Mouse (Mus musculus): ENCODE data around the gene Hist1h2ah.

- TF ChIP-seq POLR2A (IDR thresholded peaks at IDR 0.05; ENCODE audit: insufficient read depth, low read depth, low read length) (no peak), CTCF (IDR thresholded peaks at IDR 0.05) (no peak; the same call in 1 of the 2 replicates)
Observed at GRCm38 (mm10) chr13:22006334-22007120, 28.8 kb downstream of the Hist1h2ah start.
